Mouse (Mus musculus) cerebellum, adult 2 months (tissue): ENCODE data around the gene Sik1.

Source experiments
- CTCF ChIP-seq: fragments of 200-500 bp; IDR thresholded peaks from 2 replicates; pipeline ENCODE4 v1.5.1; 2011; ENCODE audit warnings: low read depth, mild to moderate bottlenecking, control low read depth, low read length, moderate library complexity, borderline replicate concordance; ENCODE audit not compliant: insufficient read depth
- POLR2A ChIP-seq: fragments of 200-500 bp; IDR thresholded peaks from 2 replicates; pipeline ENCODE4 v1.6.1; 2011; ENCODE audit warnings: low read length, control low read depth, borderline replicate concordance; ENCODE audit not compliant: insufficient read depth

GRCm38 (mm10) chr17:31833752-31834151 lies 21.9 kb downstream of the Sik1 start:
- no peak for TF ChIP-seq CTCF
- no peak for TF ChIP-seq POLR2A
